Mouse (Mus musculus): ENCODE measurements around the gene Cd5l.
A peak's percentile ranks its signal among the peaks of the same experiment; 100 is the strongest.
"Not testable (repeated sequence)": the region's sequence is repeated elsewhere in the genome, so short reads cannot be mapped to it uniquely, and the experiment has no call there.

Gene Cd5l

DNA sequence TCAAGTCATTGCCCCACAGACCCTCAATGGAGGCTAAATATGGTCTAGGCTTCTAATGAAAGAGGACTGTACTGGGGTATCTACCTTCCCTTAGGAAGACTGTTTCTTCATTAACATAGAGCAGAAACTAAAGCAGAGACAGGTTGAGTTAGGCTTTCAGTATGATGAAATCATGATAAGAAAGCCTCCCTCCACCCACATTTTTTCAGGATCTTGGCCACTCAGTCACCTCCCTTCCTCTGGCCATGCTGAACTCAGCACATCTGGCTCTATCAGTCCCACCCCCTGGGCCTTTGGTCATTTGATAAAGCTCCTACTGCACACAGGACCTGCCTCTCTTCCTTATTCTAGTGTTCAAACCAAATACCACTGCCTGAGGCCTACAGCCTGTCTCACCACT lies at the start of gene Cd5l:
Cd5l (plus strand) TSS at position 301 of the 400 bp plus-strand sequence.
- no peak for DNase-seq

DNA sequence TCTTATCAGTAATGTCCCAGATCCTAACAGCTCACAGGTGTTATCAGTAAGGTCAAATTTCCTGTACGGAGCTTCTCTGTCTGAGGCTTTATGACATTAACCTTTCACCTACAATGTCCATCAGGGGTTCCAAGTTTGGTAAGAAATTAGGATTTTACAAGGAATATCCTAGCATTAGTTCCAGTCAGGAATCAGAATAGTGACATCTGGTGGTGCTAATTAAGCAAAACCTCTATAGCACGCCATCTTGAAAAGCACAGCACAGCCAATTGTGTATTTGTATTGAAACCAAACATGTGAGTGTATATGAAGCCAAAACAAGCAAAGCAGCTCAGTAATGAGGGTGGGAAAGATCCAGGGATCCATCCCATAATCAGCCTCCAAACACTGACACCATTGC lies 47.8 kb upstream of the Cd5l start:
- DNase-seq, result no peak

DNA sequence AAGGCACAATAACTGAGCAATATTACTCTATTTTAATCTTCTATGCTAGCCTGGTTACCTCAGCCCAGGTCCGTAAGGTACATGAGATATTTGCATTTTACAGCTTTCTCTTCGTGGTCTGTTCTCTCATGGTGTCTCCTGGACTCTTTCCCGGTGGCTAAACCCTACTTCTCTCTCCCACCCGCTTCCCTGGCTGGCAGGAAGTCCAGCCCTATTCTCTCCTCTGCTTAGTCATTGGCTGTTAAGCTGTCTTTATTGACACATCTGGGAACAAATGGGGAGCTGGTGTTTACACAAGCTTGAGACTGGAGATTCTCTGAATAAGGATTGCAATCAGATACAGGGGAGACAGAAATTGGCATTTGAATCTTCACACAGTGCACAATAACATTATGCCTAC lies 35.1 kb upstream of the Cd5l start:
- DNase-seq, result peak; percentile 16

DNA sequence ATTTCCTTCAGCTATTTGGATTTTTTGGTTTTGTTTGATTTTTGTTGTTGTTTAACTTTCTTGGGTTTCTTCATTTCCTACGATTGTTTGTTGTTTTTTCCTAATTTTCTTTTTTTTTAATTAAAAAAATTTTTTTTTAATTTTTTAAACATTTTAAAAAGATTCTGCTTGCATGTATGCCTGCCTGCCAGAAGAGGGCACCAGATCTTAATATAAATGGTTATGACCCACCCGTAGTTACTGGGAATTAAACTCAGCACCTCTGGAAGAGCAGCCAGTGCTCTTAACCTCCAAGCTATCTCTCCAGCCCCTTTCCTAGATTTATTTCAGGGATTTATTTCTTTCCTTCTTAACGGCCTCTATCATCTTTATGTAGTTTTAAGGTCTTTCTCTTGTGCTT lies 33.9 kb upstream of the Cd5l start:
- peak; percentile 59 for DNase-seq

DNA sequence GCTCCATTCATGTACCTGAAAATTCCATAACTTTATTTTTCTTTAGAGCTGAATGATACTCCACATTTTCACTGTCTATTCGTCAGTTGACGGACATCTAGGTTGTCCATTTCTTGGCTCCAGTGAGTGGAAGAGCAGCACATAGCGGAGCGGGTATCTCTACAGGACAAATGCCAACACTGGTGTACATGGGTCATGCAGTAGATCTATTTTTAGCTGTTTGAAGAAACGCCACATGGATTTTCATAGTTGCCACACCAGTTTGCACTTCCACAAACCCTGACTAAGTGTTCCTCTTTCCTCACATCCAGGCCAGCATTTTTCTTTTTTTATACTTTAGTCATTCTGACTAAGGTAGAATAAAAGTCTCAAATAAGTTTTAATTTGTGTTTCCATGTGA lies 19.8 kb upstream of the Cd5l start:
- DNase-seq, result no peak

DNA sequence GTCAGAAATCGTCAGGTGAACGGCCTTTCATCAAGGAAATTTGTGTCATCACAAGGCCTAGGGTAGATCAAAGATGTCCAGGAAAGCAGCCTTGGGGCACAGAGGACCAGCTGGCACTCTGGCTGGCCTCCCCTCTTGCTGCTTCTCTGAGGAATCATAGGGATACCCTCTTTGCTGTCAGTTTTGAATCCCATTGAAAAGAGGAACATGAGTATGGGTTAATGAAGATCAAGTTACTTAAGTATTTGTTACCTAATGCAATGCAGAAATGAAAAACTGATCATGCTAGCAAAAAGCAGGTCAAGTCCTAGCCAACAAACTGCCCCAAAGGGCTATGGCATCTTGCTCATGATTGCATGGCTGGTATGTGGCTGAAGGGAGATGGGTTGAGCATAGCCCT lies 6.7 kb upstream of the Cd5l start:
- not testable (repeated sequence) for DNase-seq

DNA sequence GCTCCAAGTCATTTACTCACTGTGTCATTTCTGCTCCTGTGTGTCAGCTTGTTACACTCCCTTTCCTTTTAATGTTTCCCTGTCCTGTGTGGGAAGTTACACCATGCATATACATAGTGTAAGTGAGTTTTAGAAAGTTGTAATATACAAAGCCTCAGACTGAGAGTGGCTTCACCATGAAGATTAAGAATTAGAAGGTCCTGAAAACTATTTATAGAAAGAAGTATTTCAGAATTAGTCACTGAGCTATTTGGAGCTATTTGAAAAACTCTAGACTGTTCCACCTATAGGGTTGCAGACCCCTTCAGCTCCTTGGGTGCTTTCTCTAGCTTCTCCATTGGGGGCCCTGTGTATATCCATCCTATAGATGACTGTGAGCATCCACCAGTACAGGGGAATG lies 1.5 kb downstream of the Cd5l start:
- no peak for DNase-seq

DNA sequence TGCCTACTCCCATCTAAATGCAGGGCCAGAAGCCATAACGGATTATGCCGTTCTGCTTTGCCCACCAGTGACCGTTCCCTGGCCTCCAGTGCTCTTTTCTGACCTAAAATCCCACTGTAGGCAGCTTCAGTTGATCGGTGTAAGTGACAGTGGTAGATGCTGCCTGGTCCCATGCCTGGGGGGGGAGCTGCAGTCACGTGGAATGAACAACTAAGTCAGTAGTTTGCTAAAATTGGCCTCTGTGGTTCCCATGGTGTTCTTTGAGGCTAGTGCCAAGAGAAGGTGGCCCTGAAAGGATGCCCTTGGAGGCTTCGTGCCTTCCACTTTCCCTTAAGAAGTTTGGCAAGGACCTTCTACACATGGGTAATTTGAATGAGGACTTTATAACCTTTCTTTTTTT lies 2.8 kb downstream of the Cd5l start:
- DNase-seq, result no peak

DNA sequence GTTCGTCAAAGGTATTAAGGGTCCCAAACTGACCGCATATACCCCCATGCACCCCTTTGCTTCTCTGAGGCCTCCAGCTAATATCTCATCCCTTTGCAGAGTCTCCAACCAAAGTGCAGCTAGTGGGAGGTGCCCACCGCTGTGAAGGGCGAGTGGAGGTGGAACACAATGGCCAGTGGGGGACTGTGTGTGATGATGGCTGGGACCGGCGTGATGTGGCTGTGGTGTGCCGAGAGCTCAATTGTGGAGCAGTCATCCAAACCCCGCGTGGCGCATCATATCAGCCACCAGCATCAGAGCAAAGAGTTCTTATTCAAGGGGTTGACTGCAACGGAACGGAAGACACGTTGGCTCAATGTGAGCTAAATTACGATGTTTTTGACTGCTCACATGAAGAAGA lies 8.0 kb downstream of the Cd5l start:
- DNase-seq, result no peak

DNA sequence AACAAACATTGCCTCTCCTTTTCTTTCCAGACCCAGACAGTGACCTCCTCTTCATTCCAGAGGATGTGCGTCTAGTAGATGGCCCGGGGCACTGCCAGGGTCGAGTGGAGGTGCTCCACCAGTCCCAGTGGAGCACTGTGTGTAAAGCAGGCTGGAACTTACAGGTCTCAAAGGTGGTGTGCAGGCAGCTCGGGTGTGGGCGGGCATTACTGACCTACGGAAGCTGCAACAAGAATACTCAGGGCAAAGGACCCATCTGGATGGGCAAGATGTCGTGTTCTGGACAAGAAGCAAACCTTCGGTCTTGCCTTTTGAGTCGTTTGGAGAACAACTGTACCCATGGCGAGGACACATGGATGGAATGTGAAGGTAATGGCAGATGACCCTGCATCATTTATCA lies 9.8 kb downstream of the Cd5l start:
- no peak for DNase-seq

DNA sequence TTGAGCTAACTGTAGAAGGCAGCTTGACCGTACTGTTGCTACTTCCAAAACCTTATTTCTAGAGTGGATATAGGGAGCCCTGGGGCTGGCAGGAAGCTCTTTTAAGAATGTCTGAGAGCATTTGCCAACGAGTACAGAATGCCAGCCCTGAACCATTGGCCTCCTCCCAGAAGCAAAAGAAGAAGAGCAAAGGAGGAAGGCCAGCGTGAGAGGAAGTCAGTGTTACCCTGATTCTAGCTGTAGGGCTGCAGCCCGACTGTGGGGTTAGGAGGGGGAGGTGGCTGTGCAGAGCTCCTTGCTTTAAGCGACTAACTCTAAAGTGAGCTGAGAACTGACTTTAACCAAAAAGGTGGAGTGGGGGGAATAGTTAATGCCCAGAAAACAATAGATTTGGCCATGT lies 11.5 kb downstream of the Cd5l start:
- no peak for DNase-seq

DNA sequence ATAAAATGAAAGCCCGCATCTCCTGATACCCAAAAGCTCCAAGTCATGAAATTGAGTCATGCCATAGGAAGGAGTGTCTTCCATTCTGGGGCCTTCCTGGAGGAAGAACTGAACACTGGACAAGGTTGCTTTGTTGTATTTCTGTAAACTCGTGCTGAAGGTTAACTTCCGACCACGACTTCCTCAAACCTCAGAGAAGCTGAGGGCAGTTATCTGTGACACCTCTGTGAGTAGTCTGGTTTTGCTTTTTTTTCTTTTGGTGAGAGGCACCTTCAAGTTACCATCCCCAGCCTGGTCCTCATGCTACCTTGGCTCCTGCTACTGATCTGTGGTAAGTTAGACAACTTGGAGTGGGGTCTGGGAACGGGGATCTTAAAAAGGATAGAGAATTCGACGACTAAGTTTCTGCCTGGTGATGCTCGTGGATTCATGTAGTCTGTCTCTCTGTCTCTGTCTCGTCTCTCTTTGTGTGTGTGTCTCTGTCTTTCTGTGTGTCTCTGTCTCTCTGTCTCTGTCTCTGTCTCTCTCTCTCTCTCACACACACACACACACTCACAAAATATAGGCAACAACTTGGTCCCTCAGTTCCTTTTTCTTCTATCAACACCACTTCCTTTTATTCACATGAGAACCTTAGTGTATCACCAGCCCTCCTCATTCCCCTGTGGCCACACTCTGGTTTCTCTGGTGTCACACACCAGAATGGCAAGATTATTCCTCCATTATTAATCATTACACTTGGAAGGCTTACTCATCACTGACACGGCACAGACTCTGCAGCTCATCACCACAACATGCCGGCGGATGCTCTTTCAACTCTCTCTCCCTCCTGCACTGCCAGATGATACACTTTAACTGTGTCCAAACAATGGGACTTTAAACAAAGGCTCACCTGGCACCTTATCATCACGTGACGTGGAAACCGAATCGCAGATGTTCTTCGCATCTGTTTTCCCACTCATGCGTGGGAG lies 18.8 kb downstream of the Cd5l start, which contains the start of gene Fcrl1:
Fcrl1 (plus strand) TSS at position 193 of the 971 bp plus-strand sequence.
- no peak for DNase-seq

DNA sequence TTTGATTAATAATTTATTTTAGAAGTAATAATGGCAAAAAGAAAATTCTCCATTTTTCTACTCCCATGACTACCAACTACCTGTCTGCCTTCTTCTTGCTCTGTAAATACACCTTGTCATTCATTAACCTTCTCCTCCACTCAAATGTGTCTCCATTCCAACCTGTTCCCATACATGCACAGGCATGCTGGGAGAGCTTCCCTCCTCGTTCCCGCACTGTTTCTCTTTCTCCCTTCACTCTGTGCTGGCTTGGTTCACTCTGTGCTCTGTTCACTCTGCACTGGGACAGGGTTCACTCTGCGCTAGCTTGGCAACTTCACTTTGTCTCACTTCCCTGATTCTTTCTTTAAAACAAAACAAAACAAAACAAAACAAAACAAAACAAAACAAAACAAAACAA lies 19.5 kb downstream of the Cd5l start:
- no peak for DNase-seq

DNA sequence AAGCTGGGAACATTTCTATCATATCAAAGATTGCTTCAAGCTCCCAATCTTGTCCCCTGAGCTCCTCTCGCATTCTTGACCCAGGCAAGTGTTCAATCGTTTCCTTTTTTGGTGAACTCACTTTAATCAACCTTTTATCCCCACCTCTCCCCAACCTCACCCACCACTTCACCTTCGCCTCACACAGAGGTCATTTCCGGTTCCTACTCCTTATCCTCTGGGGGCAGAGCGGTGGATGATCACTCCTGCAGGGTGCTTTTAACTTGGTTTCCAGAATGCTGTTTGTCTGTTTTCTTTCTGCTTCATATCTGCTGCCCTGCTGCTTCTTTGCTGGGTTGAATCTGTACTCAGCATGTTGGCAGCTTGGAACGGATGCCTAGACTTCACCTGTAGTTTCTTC lies 20.0 kb downstream of the Cd5l start:
- DNase-seq, result no peak

DNA sequence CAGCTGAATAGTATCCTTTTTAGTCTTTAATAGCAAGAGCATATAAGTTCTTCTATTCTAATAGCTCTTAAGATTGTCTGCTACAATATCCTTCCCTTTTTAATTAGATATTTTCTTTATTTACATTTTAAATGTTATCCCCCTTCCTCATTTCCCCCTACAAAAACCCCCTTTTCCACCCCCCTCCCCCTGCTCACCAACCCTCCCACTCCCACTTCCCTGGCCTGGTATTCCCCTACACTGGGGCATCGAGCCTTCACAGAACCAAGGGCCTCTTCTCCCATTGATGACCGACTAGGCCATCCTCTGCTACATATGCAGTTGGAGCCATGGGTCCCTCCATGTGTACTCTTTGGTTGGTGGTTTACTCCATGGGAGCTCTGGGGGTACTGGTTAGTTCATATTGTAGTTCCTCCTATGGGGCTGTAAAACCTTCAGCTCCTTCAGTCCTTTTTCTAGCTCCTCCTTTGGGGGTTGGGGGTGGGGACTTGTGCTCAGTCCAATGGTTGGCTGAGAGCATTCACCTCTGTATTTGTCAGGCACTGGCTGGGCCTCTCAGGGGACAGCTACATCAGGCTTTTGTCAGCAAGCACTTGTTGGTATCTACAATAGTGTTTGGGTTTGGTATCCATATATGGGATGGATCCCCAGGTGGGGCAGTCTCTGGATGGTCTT lies 22.1 kb downstream of the Cd5l start:
- DNase-seq, result not testable (repeated sequence)

DNA sequence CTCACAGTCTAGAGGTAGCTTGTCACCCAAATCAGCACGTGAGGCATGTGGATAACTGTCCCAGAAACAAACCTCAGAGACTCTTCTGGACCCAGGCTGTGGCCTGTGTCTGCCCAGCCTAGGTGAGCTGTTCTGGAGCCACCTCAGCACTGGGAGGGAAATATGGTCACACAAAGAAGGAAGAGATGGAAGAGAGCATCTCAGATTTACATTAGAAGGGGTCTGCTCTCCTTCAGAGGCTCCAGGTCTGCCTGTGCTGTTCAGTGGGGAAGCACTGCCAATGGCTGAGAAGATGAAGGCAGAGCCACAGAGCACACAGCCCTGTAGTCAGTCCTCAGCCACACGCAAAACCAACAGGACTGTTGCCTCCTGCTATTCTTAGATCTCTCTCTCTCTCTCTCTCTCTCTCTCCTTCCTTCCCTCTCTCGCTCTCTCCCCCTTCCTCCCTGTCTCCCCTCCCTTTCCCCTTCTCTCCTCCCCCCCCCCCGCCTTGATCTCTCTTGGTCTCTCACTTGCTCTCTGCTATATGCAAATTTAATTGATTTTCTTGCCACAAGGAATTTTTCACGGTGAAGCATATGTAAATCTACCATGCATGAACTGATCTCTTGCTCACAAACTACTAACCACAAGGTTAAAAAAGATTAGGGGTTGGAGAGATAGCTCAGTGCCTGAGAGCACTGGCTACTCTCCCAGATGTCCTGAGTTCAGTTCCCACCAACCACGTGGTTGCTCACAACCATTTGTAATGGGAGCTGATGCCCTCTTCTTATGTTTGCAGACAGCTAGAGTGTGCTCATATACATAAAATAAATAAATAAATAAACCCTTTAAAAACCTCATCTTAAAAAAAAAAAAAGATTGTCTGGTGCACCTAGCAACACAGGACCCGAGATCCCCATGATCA lies 24.4 kb downstream of the Cd5l start:
- DNase-seq, result no peak

DNA sequence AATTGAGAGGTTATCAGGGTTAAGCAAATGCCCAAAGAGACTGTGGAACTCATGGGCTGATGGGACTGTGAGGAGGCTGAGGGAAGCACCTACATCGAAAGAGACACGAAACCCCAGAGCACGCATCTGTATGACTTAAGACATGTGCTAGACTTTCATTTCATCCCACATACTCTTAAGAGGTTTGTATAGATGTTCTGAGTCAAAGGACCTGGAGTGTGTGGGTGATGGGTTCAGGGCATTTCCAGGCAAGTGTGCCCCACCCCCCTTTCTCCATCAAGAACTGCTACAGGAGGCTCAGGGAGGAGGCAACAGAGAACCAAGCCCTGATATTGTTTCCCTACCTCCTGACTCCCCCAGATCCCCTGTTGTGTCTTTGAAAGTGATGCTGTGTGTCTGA lies 25.6 kb downstream of the Cd5l start:
- DNase-seq, result no peak

DNA sequence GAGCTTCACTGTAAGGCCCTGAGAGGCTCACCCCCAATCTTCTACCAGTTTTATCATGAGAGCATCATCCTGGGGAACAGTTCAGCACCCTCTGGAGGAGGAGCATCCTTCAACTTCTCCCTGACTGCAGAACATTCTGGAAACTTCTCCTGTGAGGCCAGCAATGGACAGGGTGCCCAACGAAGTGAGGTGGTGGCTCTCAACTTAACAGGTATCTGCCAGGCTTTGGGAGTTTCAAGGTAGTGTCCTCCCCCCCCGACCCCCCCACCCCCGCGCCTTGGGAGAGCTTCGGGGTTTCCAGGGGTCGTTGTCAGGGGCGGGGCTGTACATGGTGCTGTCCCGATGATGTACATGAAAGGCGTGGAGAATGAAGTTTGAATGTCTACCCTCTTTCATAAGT lies 27.4 kb downstream of the Cd5l start:
- DNase-seq, result no peak

DNA sequence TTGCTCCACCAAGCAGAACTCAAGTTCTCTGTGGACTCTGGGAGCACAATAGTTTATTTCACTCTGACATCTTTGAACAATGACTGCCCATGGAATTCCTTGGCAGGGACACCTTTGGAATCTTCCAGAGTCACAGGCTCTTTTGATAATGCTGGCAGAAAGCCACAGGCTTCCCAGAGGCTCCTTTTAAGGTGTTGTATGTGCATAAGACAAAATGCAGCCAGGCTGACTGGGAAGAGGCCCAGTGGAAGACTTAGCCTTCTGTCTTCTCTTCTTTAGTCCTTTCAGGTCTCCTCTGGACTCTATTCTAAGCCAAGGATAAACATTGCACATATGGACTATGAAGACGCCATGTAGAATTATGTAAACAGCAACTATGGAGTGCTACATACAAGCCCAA lies 33.3 kb downstream of the Cd5l start:
- no peak for DNase-seq

DNA sequence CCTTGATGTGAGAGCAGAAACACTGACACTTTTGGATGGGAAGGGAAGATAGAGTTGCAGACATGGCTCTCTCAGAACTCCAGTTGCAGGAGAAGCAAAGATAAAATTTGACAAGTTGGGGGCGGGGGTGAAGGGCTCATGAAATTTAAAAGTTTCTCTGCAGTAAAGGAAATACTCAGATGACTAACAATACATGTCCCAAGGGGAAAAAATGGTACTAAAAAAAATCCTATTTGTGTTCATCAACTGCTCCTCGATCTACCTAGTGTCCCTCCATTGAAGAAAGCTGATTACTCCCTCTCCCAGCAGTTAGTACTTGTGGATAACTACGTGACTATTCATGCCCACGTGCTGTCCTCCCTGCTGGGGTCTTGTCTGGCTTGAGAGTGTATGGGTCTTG lies 41.1 kb downstream of the Cd5l start:
- DNase-seq, result no peak

DNA sequence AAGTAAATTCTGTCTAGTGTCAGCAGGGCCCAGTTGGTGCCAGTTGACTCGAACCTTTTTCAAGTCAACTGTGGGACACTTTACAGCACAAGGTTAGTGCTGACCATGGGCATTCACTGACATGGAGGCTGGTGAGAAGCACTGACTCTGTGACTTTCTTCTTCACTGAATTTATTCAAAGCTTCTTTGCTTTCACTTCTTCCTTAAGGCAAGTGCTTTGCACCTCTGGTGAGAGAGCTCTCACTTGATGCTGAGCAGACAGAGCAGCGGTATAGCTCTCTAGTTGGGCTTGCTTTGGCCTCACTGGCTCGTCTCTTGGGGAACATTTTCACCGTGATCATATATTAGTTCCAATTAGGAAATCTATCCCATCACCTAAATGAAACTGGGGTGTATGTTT lies 42.2 kb downstream of the Cd5l start:
- DNase-seq, result no peak

DNA sequence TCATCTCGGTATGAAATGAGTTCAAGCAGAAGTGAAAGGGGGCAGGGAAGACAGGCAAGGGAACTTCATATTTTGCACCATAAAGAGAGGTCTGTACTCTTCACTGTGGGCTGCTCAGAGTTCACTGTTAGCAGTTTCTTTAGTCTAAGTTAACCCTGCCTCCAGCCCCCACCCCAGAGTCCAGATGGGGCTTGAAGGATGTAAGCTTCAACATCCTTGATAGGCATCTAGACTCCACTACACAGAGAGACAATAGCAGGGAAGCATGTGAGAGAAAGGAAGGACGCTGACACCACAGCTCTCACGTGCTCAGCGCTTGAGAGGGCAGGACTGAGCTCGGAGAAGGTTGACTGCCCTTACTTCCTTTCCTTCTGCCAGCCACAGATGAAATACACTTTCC lies 43.6 kb downstream of the Cd5l start:
- DNase-seq, result no peak

DNA sequence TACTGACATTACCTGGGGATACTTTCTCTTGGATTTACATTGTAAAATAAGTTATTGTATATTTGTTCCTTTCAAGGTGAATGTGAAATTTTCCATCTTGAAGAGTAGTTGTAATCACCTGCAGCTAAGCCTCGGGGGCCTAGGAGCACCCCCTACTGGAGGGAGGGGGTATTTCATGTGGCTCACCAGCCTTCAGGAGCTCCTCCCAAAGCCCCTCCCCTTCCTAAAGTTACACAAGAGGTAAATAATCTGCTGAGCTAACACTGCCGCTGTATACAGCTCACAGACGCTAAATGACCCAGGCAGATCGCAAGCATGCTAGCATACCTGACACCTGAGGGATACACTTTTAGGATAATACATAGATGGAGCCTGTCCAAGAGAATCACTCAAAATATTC lies 50.5 kb downstream of the Cd5l start:
- DNase-seq, result peak; percentile 31

Measured in embryo, embryonic 11 days (tissue).